Mouse (Mus musculus) cerebellum, postnatal 36 days (tissue): ENCODE results near the gene Tarbp2.

Source experiments
- DNase-seq, 2 experiments: peaks; one replicate each; pipeline ENCODE4 v3.0.0; 2021 to 2022; ENCODE audit warnings: mixed read lengths in 2 of 2

The Tarbp2 gene

DNA sequence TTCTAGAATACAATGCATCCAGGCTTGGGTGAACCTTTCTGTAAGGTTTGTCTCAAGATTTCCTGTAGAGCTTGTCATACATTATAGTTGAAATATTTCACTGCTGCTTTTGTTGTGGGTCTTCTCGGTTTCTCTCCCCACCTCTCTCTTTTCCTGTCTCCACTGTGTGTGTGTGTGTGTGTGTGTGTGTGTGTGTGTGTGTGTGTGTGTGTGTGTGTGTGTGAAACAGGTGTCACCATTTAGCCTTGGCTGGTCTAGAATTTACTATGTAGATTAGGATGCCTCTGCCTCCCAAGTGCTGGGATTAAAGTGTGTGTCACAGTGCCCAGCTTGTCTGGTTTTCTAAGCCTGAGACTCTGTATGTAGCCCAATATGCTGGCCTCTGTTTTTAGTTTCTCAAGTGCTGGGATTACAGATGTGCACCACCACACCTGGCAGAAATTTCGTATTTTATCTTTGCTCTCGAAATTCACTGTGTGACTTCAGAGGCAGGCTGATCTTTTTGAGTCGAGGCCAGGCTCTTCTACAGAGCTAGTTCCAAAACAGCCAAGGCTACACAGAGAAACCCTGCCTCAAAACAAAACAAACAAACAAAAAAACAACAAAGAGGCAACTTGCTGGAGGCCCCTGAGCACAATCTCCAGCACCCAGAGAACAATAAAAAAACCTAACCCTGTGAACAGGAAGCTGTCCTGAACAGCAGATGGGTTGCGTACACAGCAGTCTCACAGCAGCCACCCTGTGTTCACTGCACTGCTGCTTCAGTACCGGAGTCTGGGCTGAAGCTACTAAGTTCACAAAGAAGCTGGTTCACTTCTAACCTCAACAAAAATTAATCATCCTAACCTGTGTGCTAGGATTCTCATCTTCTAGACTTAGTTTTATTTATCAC, 8.4 kb downstream of the Tarbp2 start:
- no peak for DNase-seq

DNA sequence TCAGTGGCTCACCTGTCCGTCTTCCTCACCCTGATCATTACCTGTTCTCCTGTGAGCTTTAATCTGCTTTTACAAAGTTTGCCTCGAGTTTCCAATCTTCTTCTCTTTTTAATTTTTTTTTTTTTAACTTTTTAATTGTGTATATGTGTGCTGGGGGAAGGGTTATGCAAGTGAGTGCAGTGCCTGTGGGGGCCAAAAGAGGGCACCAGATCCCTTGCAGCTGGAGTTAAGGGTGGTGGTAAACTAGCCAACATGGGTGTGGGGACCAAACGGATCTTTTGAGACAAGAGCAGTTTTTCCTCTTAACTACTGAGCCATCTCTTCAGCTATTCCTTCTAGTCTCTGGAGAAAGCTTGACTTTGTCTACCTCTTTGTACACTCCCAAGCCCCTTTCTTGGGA, 9.9 kb downstream of the Tarbp2 start:
- no peak for DNase-seq

DNA sequence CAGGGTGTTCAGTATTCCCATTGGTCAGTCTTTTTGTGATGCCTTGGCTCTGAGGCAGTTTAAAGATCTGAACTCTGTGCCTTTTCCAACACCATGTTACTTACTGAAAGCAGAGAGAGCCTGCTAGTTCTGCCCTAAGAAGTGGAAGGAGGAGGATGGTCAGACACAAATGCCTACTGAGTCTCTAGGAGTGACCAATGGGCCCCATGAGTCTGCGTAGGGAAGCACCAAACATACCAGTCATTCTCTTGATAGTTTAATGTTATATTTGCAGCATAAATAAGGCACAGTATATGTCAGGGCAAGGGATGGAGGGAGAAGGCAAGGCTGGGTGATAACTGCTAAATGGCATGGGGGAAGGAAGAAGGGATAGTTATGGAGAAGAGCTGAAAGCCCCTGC, 10.4 kb downstream of the Tarbp2 start:
- DNase-seq: no peak

GRCm38 (mm10) chr15:102530566-102530965, 12.6 kb downstream of the Tarbp2 start:
- no peak for DNase-seq

DNA sequence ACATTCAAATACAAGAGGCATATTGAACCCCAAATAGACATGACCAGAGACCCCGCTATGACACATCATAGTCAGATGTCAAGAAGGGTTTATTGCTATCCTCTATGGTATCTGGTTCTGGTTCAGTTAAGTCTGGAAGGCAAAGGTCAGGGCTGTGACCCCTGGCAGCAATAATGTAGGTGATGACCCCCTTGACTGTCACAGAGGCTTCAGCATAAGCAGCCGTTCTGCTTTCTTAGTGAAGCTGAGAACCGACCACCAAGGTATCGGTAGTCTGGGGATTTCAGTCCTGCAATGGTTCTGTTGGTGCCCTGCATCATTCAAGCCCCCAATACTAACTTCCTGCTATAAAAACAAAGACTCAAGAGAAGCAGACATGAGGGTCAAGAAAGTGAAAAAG, 13.6 kb downstream of the Tarbp2 start:
- no peak for DNase-seq

- DNase-seq: peak in 1 of 2 experiments; percentile 52
Observed at GRCm38 (mm10) chr15:102532106-102532900, 14.3 kb downstream of the Tarbp2 start.

DNA sequence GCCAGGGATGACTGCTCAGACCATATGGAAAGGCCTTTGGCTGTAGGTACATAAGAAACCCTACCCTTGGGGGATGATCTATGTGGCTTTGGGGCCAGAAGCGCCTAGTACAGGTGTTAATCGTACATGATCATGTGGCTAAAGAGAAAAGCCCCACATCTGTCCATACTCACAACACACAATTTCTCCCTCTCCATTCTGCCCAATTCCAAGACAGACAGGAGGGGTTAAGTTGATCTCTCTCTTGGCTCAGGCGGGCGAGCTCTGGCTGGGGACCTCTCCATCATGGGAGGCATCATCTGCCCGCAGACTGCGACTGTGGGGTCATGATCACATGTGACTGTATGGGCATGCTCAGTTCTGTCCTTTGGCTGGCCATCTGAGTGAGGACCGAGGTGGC, 15.9 kb downstream of the Tarbp2 start:
- no peak for DNase-seq

GRCm38 (mm10) chr15:102544801-102545200, 26.8 kb downstream of the Tarbp2 start:
- DNase-seq: peak; percentile 89 to 97

GRCm38 (mm10) chr15:102546246-102546645, 28.3 kb downstream of the Tarbp2 start:
- DNase-seq: peak in 1 of 2 experiments; percentile 51

- peak; percentile 94 to 99 for DNase-seq
Observed at GRCm38 (mm10) chr15:102546677-102547427, 28.9 kb downstream of the Tarbp2 start.

DNA sequence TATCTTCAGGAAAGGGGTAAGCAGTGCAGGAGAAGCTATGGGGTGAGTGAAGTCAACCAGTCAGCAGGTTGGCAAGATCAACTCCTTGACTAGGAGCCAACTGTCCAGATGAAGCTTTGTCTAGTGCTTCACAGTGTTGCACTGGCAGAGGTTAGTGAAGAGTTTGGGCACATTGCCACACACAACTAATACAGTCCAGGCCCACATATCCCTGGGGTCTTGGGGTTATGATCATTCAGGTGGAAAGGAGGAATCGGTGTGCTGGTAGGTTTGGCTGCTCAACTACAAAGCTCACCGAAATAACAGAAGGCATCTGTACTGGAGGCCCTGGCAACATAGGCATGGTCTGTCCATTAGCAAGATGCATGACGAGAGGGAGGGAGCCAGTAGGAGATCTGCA, 29.5 kb downstream of the Tarbp2 start:
- DNase-seq: peak; percentile 85 to 93

- no peak for DNase-seq
Observed at GRCm38 (mm10) chr15:102552599-102552998, 34.6 kb downstream of the Tarbp2 start.

DNA sequence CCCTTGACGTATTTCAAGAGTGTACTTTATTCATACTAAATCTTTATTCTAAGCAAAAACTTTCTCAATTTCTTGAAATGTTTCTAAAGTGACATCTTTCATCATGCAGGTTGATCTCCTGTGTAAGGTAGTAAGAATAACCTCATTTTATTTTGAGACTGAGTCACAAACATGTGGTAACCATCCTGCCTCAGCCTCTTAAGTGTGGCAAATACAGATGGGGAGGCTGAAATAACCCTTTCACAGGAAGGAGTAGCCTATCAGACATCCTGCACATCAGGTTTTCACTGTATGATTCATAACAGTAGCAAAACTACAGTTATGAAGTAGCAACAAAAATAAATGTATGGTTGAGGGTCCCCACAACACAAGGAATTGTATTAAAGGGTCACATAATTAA, 37.6 kb downstream of the Tarbp2 start:
- DNase-seq: no peak

DNA sequence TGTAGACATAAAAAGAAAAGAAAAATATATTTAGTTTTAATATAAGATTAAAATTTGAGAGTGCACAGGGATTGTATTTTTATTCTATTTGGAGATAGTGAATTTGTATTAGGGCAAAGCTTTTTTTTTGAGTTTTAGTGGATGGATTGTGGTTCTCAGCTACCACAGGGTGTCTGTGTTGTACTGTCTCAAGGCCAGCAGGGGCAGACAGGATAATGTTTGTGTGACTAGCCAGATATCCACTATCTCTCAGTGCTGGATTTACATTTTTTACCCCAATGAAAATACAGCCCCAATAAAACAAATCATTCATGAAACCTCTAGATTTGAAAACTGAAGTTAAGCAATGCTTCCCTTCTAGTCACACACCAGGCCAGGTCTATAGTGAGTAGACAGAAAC, 39.6 kb downstream of the Tarbp2 start:
- no peak for DNase-seq

DNA sequence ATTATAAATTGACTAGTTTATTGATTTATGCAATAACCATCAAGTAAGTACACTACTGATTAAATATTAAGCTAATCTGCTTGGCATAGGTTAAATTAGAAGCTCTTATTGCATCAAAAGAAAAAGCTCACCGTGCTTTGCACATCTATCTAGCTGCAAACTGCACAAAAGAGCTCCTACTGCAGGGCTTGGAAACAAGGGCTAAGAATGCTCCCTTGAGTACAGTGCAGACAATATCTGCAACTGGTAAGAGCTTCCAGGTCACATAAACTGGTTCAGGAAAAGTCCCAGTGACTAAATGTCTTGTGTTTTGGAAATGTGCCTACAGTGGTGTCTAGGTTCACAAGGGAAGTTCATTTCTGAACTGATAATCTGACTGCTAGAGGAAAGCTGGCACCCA, 44.5 kb downstream of the Tarbp2 start:
- DNase-seq: no peak

- DNase-seq: no peak
Observed at GRCm38 (mm10) chr15:102563061-102563460, 45.1 kb downstream of the Tarbp2 start.

GRCm38 (mm10) chr15:102563681-102564080, 45.7 kb downstream of the Tarbp2 start:
- DNase-seq: peak in 1 of 2 experiments; percentile 39

DNA sequence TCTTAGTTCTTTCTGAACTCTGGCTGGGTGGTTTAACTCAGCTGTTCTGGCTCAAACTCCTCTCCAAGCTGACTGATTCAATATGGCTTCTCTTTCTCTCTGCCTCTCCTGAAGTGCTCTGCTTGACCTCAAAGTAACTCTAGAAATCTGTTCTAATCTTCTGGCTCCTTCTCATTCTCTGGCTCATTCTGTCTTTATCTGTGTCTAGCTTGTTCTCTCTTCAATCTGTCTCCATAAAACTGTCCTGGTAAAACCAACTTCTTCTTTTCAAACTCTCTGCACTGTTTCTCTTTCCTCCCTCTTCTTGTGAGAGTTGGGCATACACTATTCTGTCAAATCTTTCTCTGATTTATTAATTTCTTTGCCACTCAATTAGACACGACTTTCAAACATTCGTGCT, 49.9 kb downstream of the Tarbp2 start:
- no peak for DNase-seq

DNA sequence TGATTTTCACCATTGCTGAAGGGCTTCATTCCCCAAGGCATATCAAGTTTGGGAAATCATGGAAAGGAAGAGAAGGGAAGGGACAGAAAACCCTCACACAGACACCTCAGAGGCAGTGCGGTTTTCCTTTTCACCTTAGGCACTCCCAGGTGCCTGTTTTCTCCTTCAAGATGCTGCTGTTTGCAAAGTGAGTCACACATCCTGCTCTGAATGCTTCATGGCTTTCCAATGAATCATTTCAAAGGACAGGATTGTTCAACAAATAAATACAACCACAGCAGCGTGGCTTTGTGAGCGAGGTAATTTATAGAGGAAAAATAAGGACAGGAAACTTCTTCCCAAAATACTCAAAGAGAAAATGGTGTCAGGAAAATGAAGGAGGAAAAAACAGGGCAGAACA, 54.1 kb downstream of the Tarbp2 start:
- DNase-seq: no peak
